Mouse (Mus musculus): ENCODE data around the gene Idh3a. TPM values are rescaled to one million over a fixed set of nuclear protein-coding genes. Genes with fewer than 3 reads are reported as not detected.

Idh3a gene
- polyA plus RNA-seq, 1 experiment = 140 TPM

DNA sequence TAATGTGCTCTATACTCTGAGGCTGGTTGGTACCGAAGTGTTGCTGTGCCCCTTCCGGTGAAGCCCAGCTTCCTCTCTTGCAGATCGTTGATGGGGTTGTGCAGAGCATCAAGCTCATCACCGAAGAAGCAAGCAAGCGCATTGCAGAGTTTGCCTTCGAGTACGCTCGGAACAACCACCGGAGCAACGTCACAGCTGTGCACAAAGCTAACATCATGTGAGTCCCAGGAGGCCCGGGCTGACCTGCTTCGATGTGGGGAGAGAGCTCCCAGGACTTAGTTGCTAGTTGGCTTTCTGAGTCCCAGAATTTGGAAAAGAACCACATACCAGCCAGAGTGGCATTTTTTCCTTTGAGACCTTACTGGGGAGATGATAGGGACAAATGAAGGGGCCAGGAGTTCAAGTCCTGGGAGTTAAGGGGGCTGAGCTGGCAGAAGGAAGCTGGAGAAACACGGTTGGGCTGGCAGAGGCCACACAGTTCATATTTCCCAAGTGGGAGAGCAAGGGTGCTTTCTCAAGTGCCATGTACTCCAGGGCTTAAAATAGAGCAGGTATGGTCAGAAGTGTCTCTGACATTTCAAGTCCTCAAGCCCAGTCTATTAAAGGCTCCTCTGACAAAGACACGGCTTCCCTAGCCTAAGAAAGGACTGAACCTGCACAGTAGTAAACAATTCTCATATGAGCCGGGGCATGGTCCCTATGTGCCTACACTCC lies 10.8 kb downstream of the Idh3a start:
- no peak overlapping the region for H3K27ac ChIP-seq (ENCODE audit: insufficient read depth, low read length)
- H3K9me3 ChIP-seq (replicated peaks; ENCODE audit: control insufficient read depth, insufficient read depth, low read length, poor library complexity, severe bottlenecking) = no peaks in the 10 kb centered on the region
- no peaks in the 10 kb centered on the region for H3K4me1 ChIP-seq (ENCODE audit: control insufficient read depth, insufficient read depth, low read length)
- H3K27me3 ChIP-seq (ENCODE audit: control insufficient read depth, insufficient read depth, low read length, poor library complexity, severe bottlenecking) = no peaks in the 10 kb centered on the region
- TF ChIP-seq EP300 (IDR thresholded peaks at IDR 0.05; ENCODE audit: insufficient read depth, low read depth, low read length) (no peak), POLR2A (IDR thresholded peaks at IDR 0.05; ENCODE audit: insufficient read depth, low read length) (no peak)
- H3K36me3 ChIP-seq (ENCODE audit: control insufficient read depth, insufficient read depth, low read length, poor library complexity, severe bottlenecking) = peaks cover 75% of the 10 kb centered on the region
- H3K9ac ChIP-seq (ENCODE audit: low read depth, poor library complexity, severe bottlenecking) = no peak overlapping the region
- no peak overlapping the region for H3K4me3 ChIP-seq (ENCODE audit: low read depth, low read length)

GRCm38 (mm10) chr9:54602386-54602785 lies 16.3 kb downstream of the Idh3a start:
- TF ChIP-seq CTCF (IDR thresholded peaks at IDR 0.05; ENCODE audit: low read depth, low read length) = no peak
- TF ChIP-seq POLR2A (IDR thresholded peaks at IDR 0.05; ENCODE audit: insufficient read depth, low read length) = no peak
- TF ChIP-seq EP300 (IDR thresholded peaks at IDR 0.05; ENCODE audit: insufficient read depth, low read depth, low read length) = no peak
- H3K4me1 ChIP-seq (ENCODE audit: control insufficient read depth, insufficient read depth, low read length) = no peaks in the 10 kb centered on the region
- no peaks in the 10 kb centered on the region for H3K9me3 ChIP-seq (replicated peaks; ENCODE audit: control insufficient read depth, insufficient read depth, low read length, poor library complexity, severe bottlenecking)
- H3K9ac ChIP-seq (ENCODE audit: low read depth, poor library complexity, severe bottlenecking) = no peak overlapping the region
- peaks cover 42% of the 10 kb centered on the region for H3K36me3 ChIP-seq (ENCODE audit: control insufficient read depth, insufficient read depth, low read length, poor library complexity, severe bottlenecking)
- no peaks in the 10 kb centered on the region for H3K27me3 ChIP-seq (ENCODE audit: control insufficient read depth, insufficient read depth, low read length, poor library complexity, severe bottlenecking)
- no peak overlapping the region for H3K4me3 ChIP-seq (ENCODE audit: low read depth, low read length)
- no peak overlapping the region for H3K27ac ChIP-seq (ENCODE audit: insufficient read depth, low read length)

DNA sequence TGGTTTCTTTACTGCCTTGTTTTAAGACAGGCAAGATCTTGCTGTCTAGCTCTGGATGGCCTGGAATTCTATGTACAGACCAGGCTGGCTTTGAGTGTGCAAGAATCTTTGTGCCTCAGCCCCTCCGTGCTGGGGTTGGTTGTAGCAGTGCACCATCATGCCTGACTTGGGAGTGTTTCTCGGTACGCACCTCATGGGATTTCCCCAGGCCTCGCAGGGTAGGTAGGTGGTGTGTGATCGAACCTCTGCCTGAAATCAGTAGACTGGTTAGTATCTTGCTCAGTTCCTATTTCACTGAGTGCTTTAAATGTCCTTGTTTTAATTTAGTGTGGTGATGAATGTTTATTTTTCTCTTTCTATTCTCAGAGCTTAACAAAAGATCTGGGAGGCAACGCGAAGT lies 16.8 kb downstream of the Idh3a start:
- peaks cover 40% of the 10 kb centered on the region for H3K36me3 ChIP-seq (ENCODE audit: control insufficient read depth, insufficient read depth, low read length, poor library complexity, severe bottlenecking)
- H3K27ac ChIP-seq (ENCODE audit: insufficient read depth, low read length) = no peak overlapping the region
- H3K9ac ChIP-seq (ENCODE audit: low read depth, poor library complexity, severe bottlenecking) = no peak overlapping the region
- TF ChIP-seq EP300 (IDR thresholded peaks at IDR 0.05; ENCODE audit: insufficient read depth, low read depth, low read length) (no peak), POLR2A (IDR thresholded peaks at IDR 0.05; ENCODE audit: insufficient read depth, low read length) (no peak), CTCF (IDR thresholded peaks at IDR 0.05; ENCODE audit: low read depth, low read length) (no peak)
- no peak overlapping the region for H3K4me3 ChIP-seq (ENCODE audit: low read depth, low read length)
- no peaks in the 10 kb centered on the region for H3K27me3 ChIP-seq (ENCODE audit: control insufficient read depth, insufficient read depth, low read length, poor library complexity, severe bottlenecking)
- no peaks in the 10 kb centered on the region for H3K4me1 ChIP-seq (ENCODE audit: control insufficient read depth, insufficient read depth, low read length)
- H3K9me3 ChIP-seq (replicated peaks; ENCODE audit: control insufficient read depth, insufficient read depth, low read length, poor library complexity, severe bottlenecking) = no peaks in the 10 kb centered on the region

GRCm38 (mm10) chr9:54604131-54604654 lies 18.1 kb downstream of the Idh3a start:
- H3K4me1 ChIP-seq (ENCODE audit: control insufficient read depth, insufficient read depth, low read length) = no peaks in the 10 kb centered on the region
- H3K4me3 ChIP-seq (ENCODE audit: low read depth, low read length) = no peak overlapping the region
- H3K27ac ChIP-seq (ENCODE audit: insufficient read depth, low read length) = no peak overlapping the region
- H3K9ac ChIP-seq (ENCODE audit: low read depth, poor library complexity, severe bottlenecking) = no peak overlapping the region
- TF ChIP-seq CTCF (IDR thresholded peaks at IDR 0.05; ENCODE audit: low read depth, low read length) (no peak), POLR2A (IDR thresholded peaks at IDR 0.05; ENCODE audit: insufficient read depth, low read length) (no peak), EP300 (IDR thresholded peaks at IDR 0.05; ENCODE audit: insufficient read depth, low read depth, low read length) (no peak)
- no peaks in the 10 kb centered on the region for H3K27me3 ChIP-seq (ENCODE audit: control insufficient read depth, insufficient read depth, low read length, poor library complexity, severe bottlenecking)
- H3K9me3 ChIP-seq (replicated peaks; ENCODE audit: control insufficient read depth, insufficient read depth, low read length, poor library complexity, severe bottlenecking) = no peaks in the 10 kb centered on the region
- H3K36me3 ChIP-seq (ENCODE audit: control insufficient read depth, insufficient read depth, low read length, poor library complexity, severe bottlenecking) = peaks cover 32% of the 10 kb centered on the region

- H3K4me3 ChIP-seq (ENCODE audit: low read depth, low read length) = no peak overlapping the region
- peaks cover 26% of the 10 kb centered on the region for H3K36me3 ChIP-seq (ENCODE audit: control insufficient read depth, insufficient read depth, low read length, poor library complexity, severe bottlenecking)
- no peak overlapping the region for H3K9ac ChIP-seq (ENCODE audit: low read depth, poor library complexity, severe bottlenecking)
- no peaks in the 10 kb centered on the region for H3K4me1 ChIP-seq (ENCODE audit: control insufficient read depth, insufficient read depth, low read length)
- no peak overlapping the region for H3K27ac ChIP-seq (ENCODE audit: insufficient read depth, low read length)
- no peaks in the 10 kb centered on the region for H3K27me3 ChIP-seq (ENCODE audit: control insufficient read depth, insufficient read depth, low read length, poor library complexity, severe bottlenecking)
- TF ChIP-seq CTCF (IDR thresholded peaks at IDR 0.05; ENCODE audit: low read depth, low read length) = peak; percentile 63
- no peak for TF ChIP-seq EP300 (IDR thresholded peaks at IDR 0.05; ENCODE audit: insufficient read depth, low read depth, low read length)
- H3K9me3 ChIP-seq (replicated peaks; ENCODE audit: control insufficient read depth, insufficient read depth, low read length, poor library complexity, severe bottlenecking) = no peaks in the 10 kb centered on the region
These were observed 18.8 kb downstream of the Idh3a start for GRCm38 (mm10) chr9:54604886-54605285.

DNA sequence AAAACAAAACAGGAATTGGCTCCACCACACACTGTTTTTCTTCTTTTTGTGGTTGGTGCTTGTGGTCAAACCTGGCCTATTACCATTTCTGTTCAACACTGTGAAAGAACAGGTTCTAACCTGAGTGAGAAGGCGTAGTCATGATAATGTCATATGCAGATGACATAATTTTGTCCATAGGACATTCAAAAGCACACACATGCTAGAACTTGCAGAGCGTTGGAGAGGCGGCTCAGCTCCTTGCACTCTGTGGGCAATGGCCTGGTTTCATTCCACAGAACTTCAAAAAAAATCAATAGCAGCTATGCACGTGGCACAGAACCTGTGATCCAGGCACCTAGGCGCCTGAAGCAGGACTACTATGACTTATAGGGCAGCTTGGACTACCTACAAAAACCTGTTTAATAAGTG lies 26.7 kb downstream of the Idh3a start:
- Histone ChIP-seq H3K4me3 (ENCODE audit: low read depth, low read length) (no peak overlapping the region), H3K27ac (ENCODE audit: insufficient read depth, low read length) (no peak overlapping the region), H3K9ac (ENCODE audit: low read depth, poor library complexity, severe bottlenecking) (no peak overlapping the region), H3K36me3 (ENCODE audit: control insufficient read depth, insufficient read depth, low read length, poor library complexity, severe bottlenecking) (no peaks in the 10 kb centered on the region), H3K4me1 (ENCODE audit: control insufficient read depth, insufficient read depth, low read length) (no peaks in the 10 kb centered on the region), H3K27me3 (ENCODE audit: control insufficient read depth, insufficient read depth, low read length, poor library complexity, severe bottlenecking) (no peaks in the 10 kb centered on the region), H3K9me3 (replicated peaks; ENCODE audit: control insufficient read depth, insufficient read depth, low read length, poor library complexity, severe bottlenecking) (no peaks in the 10 kb centered on the region)
- no peak for TF ChIP-seq CTCF (IDR thresholded peaks at IDR 0.05; ENCODE audit: low read depth, low read length)
- TF ChIP-seq POLR2A (IDR thresholded peaks at IDR 0.05; ENCODE audit: insufficient read depth, low read length) = no peak
